Mouse (Mus musculus): ENCODE measurements around the gene Rasgrp1.
A peak's percentile ranks its signal among the peaks of the same experiment; 100 is the strongest.

DNA sequence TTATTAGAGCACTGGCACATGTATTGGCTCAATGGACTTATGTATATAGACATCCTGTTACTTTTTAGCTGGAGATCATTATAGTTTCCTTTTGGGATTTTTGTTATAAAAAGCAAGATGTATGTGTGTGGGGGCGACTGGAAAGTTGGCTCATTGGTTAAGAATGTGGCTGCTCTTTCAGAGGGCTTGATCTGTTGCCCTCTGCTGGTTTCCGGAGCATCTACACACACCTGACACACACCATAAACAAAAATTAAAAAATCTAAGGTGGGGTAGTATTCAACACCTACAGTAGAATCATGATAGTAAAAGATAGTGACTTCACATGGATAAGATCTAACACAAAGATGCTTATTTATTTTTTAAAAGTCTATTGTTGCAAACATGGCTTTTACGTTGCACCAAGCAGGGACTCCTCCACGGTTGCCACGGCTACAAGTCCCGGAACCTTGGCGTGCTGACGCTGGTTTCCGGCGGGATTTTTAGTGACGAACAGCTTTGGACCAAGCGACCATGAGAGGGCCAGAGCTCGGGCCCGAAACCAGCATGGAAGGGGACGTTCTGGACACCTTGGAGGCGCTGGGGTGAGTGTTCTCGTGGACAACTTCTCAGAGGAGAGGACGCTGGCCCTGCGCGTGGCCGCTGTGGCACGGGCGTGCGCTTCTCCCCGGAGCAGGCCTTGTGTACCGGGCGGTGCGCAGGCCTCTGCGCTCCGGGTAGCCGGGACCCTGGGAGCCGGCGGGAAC is 93.4 kb downstream of the Rasgrp1 start, which contains the start of gene Fam98b:
- TF ChIP-seq CTCF (IDR thresholded peaks at IDR 0.05; ENCODE audit: low read depth) (peak; percentile 67), EP300 (optimal IDR thresholded peaks at IDR 0.05) (no peak)

Measured in stomach, postnatal 0 days (tissue).